Mouse (Mus musculus) C2C12 (cell line): ENCODE results near the gene Tmem221. TPM values are rescaled to one million over a fixed set of nuclear protein-coding genes. Genes with fewer than 3 reads are reported as not detected.

Source experiments
- H3K27me3 ChIP-seq: one replicate; pipeline ENCODE4 v1.6.1; 2011; ENCODE audit not compliant: control insufficient read depth, insufficient read depth, insufficient read length
- H3K36me3 ChIP-seq: one replicate; pipeline ENCODE4 v1.6.1; 2011; ENCODE audit not compliant: control insufficient read depth, insufficient read depth
- H3K4me3 ChIP-seq: one replicate; pipeline ENCODE4 v1.5.1; 2011; ENCODE audit warnings: mild to moderate bottlenecking, control low read depth; ENCODE audit not compliant: poor library complexity, insufficient read depth, severe bottlenecking
- H3K79me2 ChIP-seq: one replicate; pipeline ENCODE4 v1.6.1; 2011; ENCODE audit not compliant: control insufficient read depth, insufficient read depth
- H3K79me3 ChIP-seq: one replicate; pipeline ENCODE4 v1.6.1; 2011; ENCODE audit warnings: low read depth, control low read depth
- H3ac ChIP-seq: one replicate; pipeline ENCODE3; 2011; ENCODE audit warnings: low read depth; ENCODE audit not compliant: control insufficient read depth, insufficient read length
- CEBPB ChIP-seq: IDR thresholded peaks from one replicate; pipeline ENCODE4 v1.6.1; 2011; ENCODE audit warnings: low read depth, mild to moderate bottlenecking, control low read depth, moderate library complexity
- CTCF ChIP-seq: IDR thresholded peaks from one replicate; pipeline ENCODE4 v1.5.1; 2011; ENCODE audit not compliant: control insufficient read depth, insufficient read depth, insufficient read length
- FOSL1 ChIP-seq: IDR thresholded peaks from one replicate; pipeline ENCODE4 v1.8.0; 2011; ENCODE audit warnings: mild to moderate bottlenecking, low read length; ENCODE audit not compliant: poor library complexity, insufficient read depth, severe bottlenecking
- MAX ChIP-seq: IDR thresholded peaks from one replicate; pipeline ENCODE4 v1.6.1; 2011; ENCODE audit warnings: mild to moderate bottlenecking, control low read depth
- MYOD1 ChIP-seq: IDR thresholded peaks from one replicate; pipeline ENCODE4 v1.6.1; 2011; ENCODE audit warnings: low read depth; ENCODE audit not compliant: control insufficient read depth, insufficient read length
- MYOG ChIP-seq: IDR thresholded peaks from one replicate; pipeline ENCODE4 v1.6.1; 2011; ENCODE audit not compliant: control insufficient read depth, insufficient read length; ENCODE audit errors: extremely low read depth
- USF1 ChIP-seq: IDR thresholded peaks from one replicate; pipeline ENCODE4 v1.6.1; 2011; ENCODE audit warnings: low read depth, mild to moderate bottlenecking, control low read depth, moderate library complexity
- polyA plus RNA-seq: library from polyadenylated mRNA; unstranded; fragments of >200 nt; fragmentation: generic; extraction: Trizol; gene quantifications from one replicate; pipeline ENCODE4 v1.2.1, GENCODE M21; 2012; ENCODE audit warnings: missing spikeins

The Tmem221 gene
- polyA plus RNA-seq, 1 experiment: 0.18 TPM

DNA sequence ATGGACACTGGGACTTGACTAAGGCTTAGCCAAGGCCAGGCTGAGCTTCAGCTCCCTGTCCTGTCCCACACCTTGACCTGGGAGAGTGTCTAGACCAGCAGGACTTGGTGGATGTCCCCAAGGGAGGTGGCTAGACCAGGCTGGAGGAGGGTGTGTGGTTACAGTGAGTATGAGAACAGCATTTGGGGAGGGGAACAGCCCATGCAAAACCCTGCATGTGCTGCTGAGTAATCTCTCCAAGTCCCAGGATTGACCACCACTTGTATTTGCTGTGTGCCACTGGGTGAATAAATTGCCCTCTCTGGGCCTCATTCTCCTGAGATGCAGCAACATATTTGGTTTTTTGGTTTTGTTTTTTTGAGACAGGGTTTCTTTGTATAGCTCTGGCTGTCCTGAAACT, 39.7 kb upstream of the Tmem221 start:
- Histone ChIP-seq H3K79me2 (peaks cover 7% of the 10 kb centered on the region), H3K4me3 (no peak overlapping the region), H3K36me3 (peaks cover 3% of the 10 kb centered on the region), H3K79me3 (peaks cover under 1% of the 10 kb centered on the region), H3K27me3 (no peaks in the 10 kb centered on the region), H3ac (no peak overlapping the region)
- TF ChIP-seq MAX (no peak), CTCF (no peak), USF1 (no peak), MYOD1 (no peak), MYOG (no peak), FOSL1 (no peak), CEBPB (no peak)

DNA sequence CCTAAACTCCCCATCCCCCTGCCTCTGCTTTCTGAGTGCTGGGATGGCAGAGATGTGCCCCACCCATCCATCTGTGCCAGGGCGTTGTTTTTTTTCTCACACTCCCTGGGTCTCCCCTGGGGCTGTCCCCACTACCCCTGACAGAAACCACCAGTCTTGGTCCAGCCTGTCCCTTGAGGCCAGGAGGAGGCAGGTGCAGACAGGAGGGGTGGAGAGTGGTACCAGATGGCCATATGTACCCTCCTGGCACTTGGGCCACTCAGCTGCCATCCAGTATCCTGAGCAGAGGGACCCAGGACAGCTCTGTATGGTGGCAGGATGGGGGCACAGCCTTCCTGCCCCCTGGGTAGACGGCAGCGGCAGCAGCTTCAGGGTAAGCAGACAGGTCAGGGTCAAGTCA, 38.8 kb upstream of the Tmem221 start, which contains the start of gene Fam129c:
Fam129c (plus strand) TSS at position 198 of the 400 bp plus-strand sequence.
- peak within 1 kb of the TSS; percentile 28 for H3ac ChIP-seq
- TF ChIP-seq MYOG (no peak), CEBPB (no peak), CTCF (no peak), MAX (no peak), FOSL1 (no peak), USF1 (no peak), MYOD1 (no peak)

DNA sequence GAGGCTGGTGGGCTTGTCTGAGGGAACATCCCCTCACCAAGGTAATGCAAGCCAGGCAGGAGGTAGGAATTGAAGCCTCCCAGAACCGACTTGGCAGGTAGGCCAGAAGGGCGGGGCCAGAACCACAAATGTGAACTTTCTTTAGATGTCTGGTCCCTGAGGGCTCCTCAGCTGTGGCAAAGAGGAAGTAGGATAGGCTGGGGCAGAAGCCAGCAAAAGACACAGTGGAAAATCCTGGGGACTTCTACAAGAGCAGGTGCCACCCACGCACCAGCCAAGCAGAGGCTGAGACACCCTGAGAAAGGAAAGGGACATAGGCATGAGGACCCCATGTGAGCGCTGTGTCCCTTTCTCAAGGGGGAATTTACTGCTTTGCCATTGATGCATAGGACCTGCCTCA, 38.1 kb upstream of the Tmem221 start:
- peaks cover 10% of the 10 kb centered on the region for H3K79me3 ChIP-seq
- TF ChIP-seq USF1 (no peak), MYOD1 (no peak), CEBPB (no peak), MAX (no peak), FOSL1 (no peak), MYOG (no peak), CTCF (no peak)

More for the DNA sequence above, 38.8 kb upstream of the Tmem221 start, which contains the start of gene Fam129c:
- peaks cover 16% of the 10 kb centered on the region for H3K79me2 ChIP-seq
- H3K36me3 ChIP-seq: peaks cover 3% of the 10 kb centered on the region
- no peaks in the 10 kb centered on the region for H3K27me3 ChIP-seq
- no peak within 1 kb of the TSS for H3K4me3 ChIP-seq
- peaks cover 10% of the 10 kb centered on the region for H3K79me3 ChIP-seq

DNA sequence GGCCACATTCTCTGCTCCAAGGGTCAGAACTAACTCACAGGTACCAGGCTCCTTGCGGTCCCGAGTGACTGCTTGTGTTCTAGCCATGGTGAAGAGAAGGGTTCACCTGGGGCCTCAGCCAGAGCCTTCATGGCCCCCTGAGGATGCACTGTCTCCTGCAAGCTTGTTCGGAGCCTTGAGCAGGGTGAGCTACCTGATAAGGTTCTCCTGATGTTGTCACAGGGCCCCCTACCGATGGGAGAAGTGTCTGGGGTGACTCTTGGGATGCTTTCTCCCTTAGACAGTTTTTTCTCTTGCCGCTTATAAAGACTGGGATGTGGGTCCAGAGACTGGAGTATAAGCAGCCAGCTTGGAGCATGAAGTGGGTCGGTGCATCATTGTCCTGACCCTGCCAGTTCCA, 37.7 kb upstream of the Tmem221 start:
- Histone ChIP-seq H3K79me2 (peaks cover 22% of the 10 kb centered on the region), H3ac (no peak overlapping the region), H3K79me3 (peaks cover 10% of the 10 kb centered on the region), H3K27me3 (no peaks in the 10 kb centered on the region), H3K36me3 (peaks cover 3% of the 10 kb centered on the region), H3K4me3 (no peak overlapping the region)
- TF ChIP-seq CTCF: no peak
- no peak for TF ChIP-seq USF1
- no peak for TF ChIP-seq MAX
- TF ChIP-seq CEBPB: no peak
- no peak for TF ChIP-seq MYOD1
- no peak for TF ChIP-seq MYOG
- TF ChIP-seq FOSL1: no peak

More for the DNA sequence above, 38.1 kb upstream of the Tmem221 start:
- H3K27me3 ChIP-seq: no peaks in the 10 kb centered on the region
- no peak overlapping the region for H3ac ChIP-seq
- H3K36me3 ChIP-seq: peaks cover 3% of the 10 kb centered on the region
- H3K4me3 ChIP-seq: no peak overlapping the region
- peaks cover 22% of the 10 kb centered on the region for H3K79me2 ChIP-seq

DNA sequence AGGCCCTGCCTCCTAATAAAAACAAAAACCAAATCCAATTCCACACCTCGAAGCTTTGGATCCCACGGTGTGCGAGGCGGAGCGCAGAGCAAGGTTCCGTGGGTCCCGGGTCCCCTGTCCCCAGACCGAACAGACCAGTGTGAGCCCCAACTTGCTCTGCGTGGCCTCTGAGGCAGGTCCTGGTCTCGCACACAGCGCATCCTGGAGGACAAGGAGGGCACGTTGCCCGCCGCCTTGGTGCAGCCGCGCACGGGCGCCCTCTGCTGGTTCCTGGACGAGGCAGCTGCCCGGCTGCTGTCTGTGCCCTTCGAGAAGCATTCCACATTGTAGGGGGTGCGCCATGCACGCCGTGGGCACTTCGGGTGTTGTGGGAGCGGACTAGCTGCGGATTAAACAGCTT, 37.2 kb upstream of the Tmem221 start:
- no peaks in the 10 kb centered on the region for H3K27me3 ChIP-seq
- peaks cover 3% of the 10 kb centered on the region for H3K36me3 ChIP-seq
- H3K4me3 ChIP-seq: no peak overlapping the region
- H3ac ChIP-seq: no peak overlapping the region
- peaks cover 10% of the 10 kb centered on the region for H3K79me3 ChIP-seq
- TF ChIP-seq MYOG (no peak), USF1 (no peak), FOSL1 (no peak), CTCF (peak; percentile 99), MAX (peak; percentile 16), MYOD1 (no peak), CEBPB (no peak)
- H3K79me2 ChIP-seq: peaks cover 22% of the 10 kb centered on the region

DNA sequence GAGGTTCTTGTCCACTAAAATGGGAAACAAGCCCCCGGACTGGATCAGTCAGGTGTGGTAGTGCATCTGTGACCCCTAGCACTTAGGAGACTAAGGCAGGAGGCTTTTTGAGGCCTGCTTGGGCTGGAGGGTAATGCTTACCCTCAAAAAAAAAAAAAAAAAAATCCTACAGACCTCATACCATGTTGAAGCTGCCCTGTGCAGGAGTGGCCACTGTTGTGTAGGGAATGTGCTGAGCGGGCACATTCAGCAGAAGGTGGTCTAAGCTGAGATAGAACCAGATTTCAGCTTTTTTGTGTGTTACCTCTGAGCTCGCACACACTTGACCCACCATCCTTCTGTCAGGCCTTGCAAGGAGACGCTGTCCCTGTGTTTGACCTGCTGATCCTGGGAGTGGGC, 35.7 kb upstream of the Tmem221 start:
- Histone ChIP-seq H3ac (no peak overlapping the region), H3K27me3 (no peaks in the 10 kb centered on the region), H3K4me3 (no peak overlapping the region), H3K36me3 (peaks cover 3% of the 10 kb centered on the region), H3K79me2 (peaks cover 22% of the 10 kb centered on the region), H3K79me3 (peaks cover 10% of the 10 kb centered on the region)
- TF ChIP-seq MAX: no peak
- TF ChIP-seq CTCF: no peak
- no peak for TF ChIP-seq FOSL1
- no peak for TF ChIP-seq MYOG
- no peak for TF ChIP-seq CEBPB
- no peak for TF ChIP-seq USF1
- no peak for TF ChIP-seq MYOD1
